Mouse (Mus musculus): ENCODE measurements at regions not wholly inside any gene's neighbourhood (a gene's known extent, or its start where the extent isn't known, plus 50 kb on each side); places are given as distances from the start of the nearest gene placed in this dataset.

- DNase-seq (ENCODE audit: low read depth): no peak
Observed at GRCm38 (mm10) chr1:137571190-137571904, 604.2 kb downstream of the Ptprc start.

GRCm38 (mm10) chr1:137567526-137567925, 607.3 kb upstream of the Nr5a2 start:
- DNase-seq (ENCODE audit: low read depth): no peak

GRCm38 (mm10) chr1:137565573-137566048, 605.4 kb upstream of the Nr5a2 start:
- no peak for DNase-seq (ENCODE audit: low read depth)

- no peak for DNase-seq (ENCODE audit: low read depth)
Observed at GRCm38 (mm10) chr1:137561686-137562085, 601.4 kb upstream of the Nr5a2 start.

DNA sequence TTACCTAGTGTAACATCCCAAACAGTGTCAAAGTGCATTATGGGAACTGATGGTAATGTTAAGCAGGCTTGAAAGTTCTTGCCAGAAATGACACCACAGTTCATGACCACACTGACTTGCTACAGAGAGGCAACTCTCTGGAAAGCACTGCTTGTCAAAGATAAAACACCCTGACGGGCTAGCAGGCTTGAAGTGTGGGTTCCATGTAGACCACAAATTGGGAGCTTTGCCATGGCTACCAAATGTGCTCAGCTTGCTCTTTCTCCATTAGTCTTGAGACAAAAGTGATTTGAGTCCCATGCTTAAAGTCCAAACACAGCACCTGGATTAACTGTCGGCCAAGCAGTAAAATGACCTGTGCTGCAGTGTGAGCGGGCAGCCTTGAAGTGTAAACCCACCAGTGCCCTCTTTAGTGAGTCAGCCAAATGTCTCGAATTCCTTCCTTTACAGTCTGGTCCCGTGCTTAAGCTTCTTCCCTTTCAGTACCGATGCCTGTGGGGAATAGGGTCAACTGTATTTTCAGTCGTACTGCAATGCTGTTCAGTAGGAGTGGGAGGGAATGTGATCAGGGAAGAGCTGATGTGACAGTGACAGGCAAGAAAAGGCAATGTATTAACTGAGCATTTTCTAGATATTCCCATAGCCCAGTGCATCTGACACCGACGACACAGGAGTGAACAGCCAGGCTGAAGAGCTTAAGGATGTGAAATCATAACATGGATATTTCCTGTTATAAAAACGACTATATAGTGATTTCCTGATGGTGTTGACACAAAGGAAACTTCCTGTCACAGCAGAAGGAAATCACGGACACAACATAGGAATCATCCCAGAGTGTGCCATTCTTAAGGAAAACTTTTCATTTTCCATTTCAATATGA, 600.4 kb upstream of the Nr5a2 start:
- DNase-seq (ENCODE audit: low read depth): no peak

- no peak for DNase-seq (ENCODE audit: low read depth)
Observed at GRCm38 (mm10) chr1:137549659-137550058, 589.4 kb upstream of the Nr5a2 start.

GRCm38 (mm10) chr1:137545666-137546065, 585.4 kb upstream of the Nr5a2 start:
- DNase-seq (ENCODE audit: low read depth): no peak

GRCm38 (mm10) chr1:137543828-137544227, 583.6 kb upstream of the Nr5a2 start:
- no peak for DNase-seq (ENCODE audit: low read depth)

GRCm38 (mm10) chr1:137541453-137541852, 581.2 kb upstream of the Nr5a2 start:
- DNase-seq (ENCODE audit: low read depth): no peak

- DNase-seq (ENCODE audit: low read depth): no peak
Observed at GRCm38 (mm10) chr1:137539424-137540116, 579.3 kb upstream of the Nr5a2 start.

- DNase-seq (ENCODE audit: low read depth): no peak
Observed at GRCm38 (mm10) chr1:137514750-137515149, 554.5 kb upstream of the Nr5a2 start.

DNA sequence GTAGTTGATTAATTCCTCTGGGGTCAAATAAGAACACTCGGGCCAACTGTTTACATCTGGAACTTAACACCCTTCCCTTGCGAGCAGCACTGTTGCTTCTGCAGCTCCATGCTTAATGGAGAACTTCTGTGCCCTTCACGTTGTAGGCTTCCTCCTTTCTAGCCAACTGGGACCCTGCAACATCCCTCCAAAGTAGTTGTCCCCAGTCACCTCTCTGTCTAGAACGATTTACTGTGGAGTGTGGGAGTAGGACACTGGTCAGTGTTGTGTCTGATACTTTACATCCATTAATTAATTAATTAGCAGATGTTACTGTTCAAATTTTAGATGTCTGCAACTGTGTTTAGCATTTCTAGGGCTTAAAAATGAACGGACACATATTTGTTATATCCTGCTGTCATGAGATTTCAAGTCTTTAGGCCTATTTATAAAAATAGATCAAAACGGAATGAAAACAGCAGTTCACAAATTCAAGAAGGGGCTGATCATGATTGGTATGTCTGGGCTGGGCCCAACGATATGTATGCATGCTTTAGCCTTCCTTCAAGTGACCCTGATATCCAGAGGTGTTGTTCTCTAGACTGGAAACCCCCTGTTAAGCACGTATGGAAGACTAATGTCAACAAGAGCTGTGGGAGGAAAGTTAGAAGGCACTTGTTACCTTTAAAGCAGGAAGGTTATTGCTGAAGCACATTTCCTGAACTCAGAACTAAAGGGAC, 543.6 kb upstream of the Nr5a2 start:
- no peak for DNase-seq (ENCODE audit: low read depth)

- DNase-seq (ENCODE audit: low read depth): no peak
Observed at GRCm38 (mm10) chr1:137488226-137488625, 528.0 kb upstream of the Nr5a2 start.

- no peak for DNase-seq (ENCODE audit: low read depth)
Observed at GRCm38 (mm10) chr1:137478459-137478858, 518.2 kb upstream of the Nr5a2 start.

DNA sequence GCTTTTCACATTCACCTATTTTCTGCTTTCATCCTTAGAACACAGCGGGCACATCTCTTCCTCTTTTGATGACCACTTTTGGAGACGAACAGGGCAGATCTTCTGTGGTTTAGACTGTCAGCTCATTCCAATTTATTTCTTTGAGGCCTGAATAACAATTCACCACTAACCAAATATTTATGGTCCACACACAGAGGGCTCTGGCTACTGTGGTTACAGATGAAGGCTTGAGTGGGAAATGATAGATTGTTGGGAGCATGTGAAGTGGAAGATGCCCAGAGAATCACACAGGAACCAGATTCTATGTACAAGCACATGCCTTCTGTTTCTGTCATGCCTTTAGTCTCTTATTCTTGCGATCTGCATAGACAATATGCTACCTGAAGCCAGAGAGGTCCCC, 517.0 kb upstream of the Nr5a2 start:
- no peak for DNase-seq (ENCODE audit: low read depth)

DNA sequence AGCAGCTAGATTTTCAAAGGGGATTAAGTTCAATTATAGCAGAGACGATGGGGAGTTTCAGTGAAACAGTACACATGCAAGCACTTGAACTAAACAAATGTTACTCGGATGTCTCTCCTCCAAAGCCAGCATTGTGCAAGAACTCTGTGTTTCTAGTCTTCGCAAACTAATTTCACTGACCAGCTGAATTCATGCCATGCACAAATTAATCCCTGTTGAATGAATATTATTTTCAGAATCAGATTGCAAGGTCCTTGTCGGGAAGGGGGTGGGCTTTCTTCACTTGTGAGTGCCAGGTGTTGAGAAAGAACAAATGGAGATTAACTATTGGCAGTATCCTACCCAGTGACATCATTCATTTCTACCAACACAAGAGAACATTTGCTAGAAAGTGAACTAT, 514.6 kb upstream of the Nr5a2 start:
- no peak for DNase-seq (ENCODE audit: low read depth)

DNA sequence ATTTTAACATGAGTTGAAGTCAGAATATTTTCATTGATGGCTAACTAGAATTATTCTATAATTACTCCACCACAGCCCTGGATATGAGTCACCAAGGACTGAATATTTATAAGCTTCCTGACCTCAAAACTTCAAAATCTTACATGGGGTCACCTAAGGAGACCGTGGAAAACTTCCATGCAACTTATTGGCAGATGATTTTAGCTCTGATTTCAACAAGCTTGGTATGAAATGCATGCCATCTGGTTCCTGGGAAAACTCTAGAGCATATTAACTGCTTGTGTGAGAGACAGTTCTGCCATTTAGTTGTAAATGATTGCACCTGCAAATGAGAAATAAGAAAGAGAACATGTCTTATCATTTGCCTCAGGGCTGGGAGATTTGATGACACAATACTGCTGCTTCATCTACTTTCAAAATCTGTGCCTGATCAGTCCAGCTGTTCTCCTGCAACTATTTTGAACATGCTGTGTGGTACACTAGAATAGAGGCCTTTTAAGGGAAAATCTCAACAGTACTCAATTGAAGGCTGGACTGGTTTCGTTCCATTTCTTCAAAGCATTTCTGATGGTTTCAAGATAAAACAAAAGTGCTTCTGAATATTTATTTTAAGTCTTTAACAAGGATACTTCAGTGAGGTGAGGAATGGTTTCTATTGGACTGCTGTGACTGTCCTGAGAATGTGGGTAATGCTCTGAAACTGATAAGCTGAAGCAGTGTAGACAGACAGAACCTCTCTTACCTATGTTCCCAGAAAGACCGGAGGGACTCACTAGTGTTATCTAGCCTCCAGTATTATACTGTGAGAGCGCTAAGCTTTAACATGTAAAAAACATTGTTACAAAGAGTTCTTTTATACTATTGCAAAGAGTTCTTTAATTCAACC, 513.8 kb upstream of the Nr5a2 start:
- DNase-seq (ENCODE audit: low read depth): no peak

- DNase-seq (ENCODE audit: low read depth): no peak
Observed at GRCm38 (mm10) chr1:137464971-137465370, 504.7 kb upstream of the Nr5a2 start.

DNA sequence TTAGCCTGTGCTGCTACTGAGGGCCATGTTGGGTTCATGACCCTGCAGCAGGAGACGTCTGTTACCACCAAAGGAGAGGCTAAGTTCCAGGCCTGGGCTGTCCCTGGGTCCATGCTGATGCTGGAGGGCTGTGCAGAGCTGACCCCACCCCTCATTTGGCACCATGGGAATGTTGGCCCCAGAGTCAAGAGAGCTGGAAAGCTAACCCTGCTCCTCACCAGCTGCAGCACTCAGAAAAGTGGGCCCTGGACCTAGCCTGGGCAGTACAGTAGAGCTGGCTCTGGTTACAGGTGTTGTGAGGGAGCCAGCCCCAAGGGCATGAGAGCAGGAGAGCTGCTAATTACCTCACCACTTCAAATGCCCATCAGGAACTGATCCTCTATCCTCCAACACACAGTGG, 500.9 kb upstream of the Nr5a2 start:
- DNase-seq (ENCODE audit: low read depth): no peak

DNA sequence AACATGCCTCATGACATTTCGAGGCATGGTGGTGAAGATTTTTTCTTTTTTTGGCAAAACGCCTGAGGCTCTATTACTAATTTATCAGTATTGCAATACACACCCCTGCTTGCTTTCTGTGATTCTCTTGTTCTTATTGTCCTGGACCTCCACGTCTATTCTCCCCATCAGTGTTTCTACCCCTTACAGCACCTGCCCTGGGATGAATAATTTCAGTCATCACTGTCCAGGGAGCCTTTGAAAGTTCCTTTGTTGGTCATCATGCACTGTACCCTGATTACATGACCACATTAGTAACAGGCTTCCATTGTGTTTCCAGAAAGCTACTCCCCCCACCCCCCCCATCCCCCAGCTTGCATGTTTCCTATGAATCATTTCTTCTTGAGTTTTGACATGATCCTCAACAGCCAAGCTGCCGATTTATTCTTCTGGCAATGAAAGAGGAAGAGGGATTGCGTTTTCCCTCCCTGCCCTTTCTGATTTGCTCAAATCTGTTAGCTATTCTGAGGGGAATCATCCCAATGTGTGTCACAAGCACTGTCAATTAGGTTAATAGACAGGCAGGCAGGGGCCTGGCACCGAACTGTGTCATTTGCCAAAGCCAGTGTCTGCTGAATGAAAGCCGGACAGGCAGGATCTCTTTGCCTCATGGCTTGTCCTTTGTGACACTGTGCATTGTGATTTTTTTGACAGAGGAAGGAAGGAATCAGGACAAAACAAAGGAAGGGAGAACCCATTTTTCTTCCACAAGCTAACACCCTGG, 493.4 kb upstream of the Nr5a2 start:
- no peak for DNase-seq (ENCODE audit: low read depth)
